Mouse (Mus musculus) neural tube, embryonic 12.5 days (tissue): ENCODE results near the gene Phf21a. TPM values are rescaled to one million over a fixed set of nuclear protein-coding genes. Genes with fewer than 3 reads are reported as not detected.

Experiments used
- ATAC-seq: fragments of 200-750 bp; cut with Nextera tagmentation; 2 replicates; pipeline ENCODE4 v1.8.0; 2017; ENCODE audit warnings: low read depth, mild to moderate bottlenecking, moderate TSS enrichment, moderate library complexity; ENCODE audit not compliant: low FRiP score
- H3K27ac ChIP-seq: fragments of 300-500 bp; sonication (generic); 2 replicates; pipeline ENCODE4 v1.5.1; 2016
- H3K27me3 ChIP-seq: fragments of 300-500 bp; sonication (generic); replicated peaks from 2 replicates; pipeline ENCODE4 v1.6.1; 2016; ENCODE audit warnings: mild to moderate bottlenecking
- H3K36me3 ChIP-seq: fragments of 300-500 bp; sonication (generic); 2 replicates; pipeline ENCODE4 v1.6.1; 2016; ENCODE audit warnings: mild to moderate bottlenecking
- H3K4me1 ChIP-seq: fragments of 300-500 bp; sonication (generic); 2 replicates; pipeline ENCODE4 v1.6.1; 2016
- H3K4me2 ChIP-seq: fragments of 300-500 bp; sonication (generic); replicated peaks from 2 replicates; pipeline ENCODE4 v1.6.1; 2016; ENCODE audit warnings: mild to moderate bottlenecking
- H3K4me3 ChIP-seq: fragments of 300-500 bp; sonication (generic); 2 replicates; pipeline ENCODE4 v1.5.1; 2016
- H3K9ac ChIP-seq: fragments of 300-500 bp; sonication (generic); 2 replicates; pipeline ENCODE4 v1.6.1; 2016; ENCODE audit warnings: mild to moderate bottlenecking
- H3K9me3 ChIP-seq: fragments of 300-500 bp; sonication (generic); 2 replicates; pipeline ENCODE4 v1.6.1; 2016; ENCODE audit warnings: mild to moderate bottlenecking
- WGBS: fragments of 180-500 bp; shearing (Covaris S2); methylation state at CpG from one replicate; pipeline ENCODE4 v1.1.7; 2016; 5-methylcytosine and 5-hydroxymethylcytosine counted together
- polyA plus RNA-seq: library from polyadenylated mRNA; unstranded; fragments of >200 nt; fragmentation: Nextera tagmentation; extraction: Ambion mirVana; gene quantifications from 2 replicates; pipeline ENCODE4 v1.2.1, GENCODE M21; 2016

Phf21a gene
- polyA plus RNA-seq, 1 experiment from 2014 or later: 38.4 TPM

- H3K4me1 ChIP-seq: no peaks in the 10 kb centered on the region
- H3K9me3 ChIP-seq: no peaks in the 10 kb centered on the region
- H3K4me3 ChIP-seq: no peak overlapping the region
- no peak overlapping the region for H3K4me2 ChIP-seq
- no peaks in the 10 kb centered on the region for H3K27me3 ChIP-seq
- no peak overlapping the region for H3K9ac ChIP-seq
- no peak for ATAC-seq
- 82% methylated on average over 3 of the region's 3 CpGs for WGBS
- H3K27ac ChIP-seq: no peak overlapping the region
- H3K36me3 ChIP-seq: no peaks in the 10 kb centered on the region
Measured at GRCm38 (mm10) chr2:92289335-92289734, 196.4 kb downstream of the Phf21a start.

GRCm38 (mm10) chr2:92291526-92291925, 198.6 kb downstream of the Phf21a start:
- H3K36me3 ChIP-seq: no peaks in the 10 kb centered on the region
- no peaks in the 10 kb centered on the region for H3K4me1 ChIP-seq
- H3K9ac ChIP-seq: no peak overlapping the region
- H3K4me3 ChIP-seq: no peak overlapping the region
- no peak overlapping the region for H3K27ac ChIP-seq
- no peak overlapping the region for H3K4me2 ChIP-seq
- H3K27me3 ChIP-seq: no peaks in the 10 kb centered on the region
- no peaks in the 10 kb centered on the region for H3K9me3 ChIP-seq
- no peak for ATAC-seq
- 96% methylated on average over 3 of the region's 3 CpGs for WGBS

- Histone ChIP-seq H3K4me2 (no peak overlapping the region), H3K4me3 (no peak overlapping the region), H3K27ac (no peak overlapping the region), H3K27me3 (no peaks in the 10 kb centered on the region), H3K9me3 (no peaks in the 10 kb centered on the region), H3K36me3 (no peaks in the 10 kb centered on the region), H3K9ac (no peak overlapping the region), H3K4me1 (no peaks in the 10 kb centered on the region)
- no peak for ATAC-seq
- 6% methylated on average over 6 of the region's 6 CpGs for WGBS
Measured at GRCm38 (mm10) chr2:92296402-92296801, 203.5 kb downstream of the Phf21a start.

- Histone ChIP-seq H3K9ac (no peak overlapping the region), H3K36me3 (no peaks in the 10 kb centered on the region), H3K4me2 (no peak overlapping the region), H3K4me3 (no peak overlapping the region), H3K27ac (no peak overlapping the region), H3K27me3 (no peaks in the 10 kb centered on the region), H3K4me1 (no peaks in the 10 kb centered on the region), H3K9me3 (no peaks in the 10 kb centered on the region)
- 79% methylated on average over 10 of the region's 10 CpGs for WGBS
- ATAC-seq: no peak
Measured at GRCm38 (mm10) chr2:92299896-92300295, 207.0 kb downstream of the Phf21a start.

GRCm38 (mm10) chr2:92301849-92302607, 209.1 kb downstream of the Phf21a start:
- Histone ChIP-seq H3K9ac (no peak overlapping the region), H3K36me3 (no peaks in the 10 kb centered on the region), H3K4me1 (no peaks in the 10 kb centered on the region), H3K9me3 (no peaks in the 10 kb centered on the region), H3K27me3 (no peaks in the 10 kb centered on the region), H3K4me2 (no peak overlapping the region), H3K27ac (no peak overlapping the region), H3K4me3 (no peak overlapping the region)
- 60% methylated on average over 5 of the region's 5 CpGs for WGBS
- ATAC-seq: no peak

- Histone ChIP-seq H3K27me3 (no peaks in the 10 kb centered on the region), H3K4me2 (no peak overlapping the region), H3K36me3 (0 out of 2 replicates have a peak, but pooled peaks cover 3% of the 10 kb centered on the region), H3K4me1 (no peaks in the 10 kb centered on the region), H3K9ac (no peak overlapping the region), H3K4me3 (no peak overlapping the region), H3K27ac (no peak overlapping the region), H3K9me3 (no peaks in the 10 kb centered on the region)
- no peak for ATAC-seq
- 94% methylated on average over 4 of the region's 4 CpGs for WGBS
Measured at GRCm38 (mm10) chr2:92312542-92312941, 219.6 kb downstream of the Phf21a start.

GRCm38 (mm10) chr2:92314031-92314430, 221.1 kb downstream of the Phf21a start:
- Histone ChIP-seq H3K36me3 (0 out of 2 replicates have a peak, but pooled peaks cover 3% of the 10 kb centered on the region), H3K4me2 (no peak overlapping the region), H3K27ac (no peak overlapping the region), H3K4me3 (no peak overlapping the region), H3K27me3 (no peaks in the 10 kb centered on the region), H3K9ac (no peak overlapping the region), H3K4me1 (no peaks in the 10 kb centered on the region), H3K9me3 (no peaks in the 10 kb centered on the region)
- 95% methylated on average over 1 of the region's 1 CpGs for WGBS
- no peak for ATAC-seq

GRCm38 (mm10) chr2:92316652-92317051, 223.7 kb downstream of the Phf21a start:
- no peak overlapping the region for H3K27ac ChIP-seq
- H3K4me2 ChIP-seq: no peak overlapping the region
- H3K36me3 ChIP-seq: peaks cover 2% of the 10 kb centered on the region; the same call in 1 of the 2 replicates
- no peak overlapping the region for H3K9ac ChIP-seq
- WGBS: 85% methylated on average over 3 of the region's 3 CpGs
- no peaks in the 10 kb centered on the region for H3K27me3 ChIP-seq
- no peaks in the 10 kb centered on the region for H3K9me3 ChIP-seq
- no peaks in the 10 kb centered on the region for H3K4me1 ChIP-seq
- ATAC-seq: no peak
- no peak overlapping the region for H3K4me3 ChIP-seq

GRCm38 (mm10) chr2:92317228-92317627, 224.3 kb downstream of the Phf21a start:
- no peak for ATAC-seq
- WGBS: 96% methylated on average over 5 of the region's 5 CpGs

GRCm38 (mm10) chr2:92322669-92323068, 229.8 kb downstream of the Phf21a start:
- H3K27ac ChIP-seq: no peak overlapping the region
- no peak overlapping the region for H3K4me2 ChIP-seq
- no peak overlapping the region for H3K4me3 ChIP-seq
- H3K36me3 ChIP-seq: peaks cover 29% of the 10 kb centered on the region
- no peaks in the 10 kb centered on the region for H3K9me3 ChIP-seq
- no peak overlapping the region for H3K9ac ChIP-seq
- no peaks in the 10 kb centered on the region for H3K4me1 ChIP-seq
- ATAC-seq: no peak
- no peaks in the 10 kb centered on the region for H3K27me3 ChIP-seq
- 84% methylated on average over 2 of the region's 2 CpGs for WGBS

More at GRCm38 (mm10) chr2:92317228-92317627, 224.3 kb downstream of the Phf21a start:
- no peaks in the 10 kb centered on the region for H3K27me3 ChIP-seq
- H3K9ac ChIP-seq: no peak overlapping the region
- H3K36me3 ChIP-seq: peaks cover 8% of the 10 kb centered on the region
- H3K4me2 ChIP-seq: no peak overlapping the region
- H3K9me3 ChIP-seq: no peaks in the 10 kb centered on the region
- no peaks in the 10 kb centered on the region for H3K4me1 ChIP-seq
- no peak overlapping the region for H3K27ac ChIP-seq
- no peak overlapping the region for H3K4me3 ChIP-seq

GRCm38 (mm10) chr2:92325676-92326075, 232.8 kb downstream of the Phf21a start:
- WGBS: 82% methylated on average over 7 of the region's 7 CpGs
- Histone ChIP-seq H3K36me3 (peaks cover 42% of the 10 kb centered on the region), H3K27me3 (no peaks in the 10 kb centered on the region), H3K9ac (no peak overlapping the region), H3K9me3 (no peaks in the 10 kb centered on the region), H3K27ac (no peak overlapping the region), H3K4me3 (no peak overlapping the region), H3K4me1 (no peaks in the 10 kb centered on the region), H3K4me2 (no peak overlapping the region)
- no peak for ATAC-seq

GRCm38 (mm10) chr2:92326221-92326620, 233.3 kb downstream of the Phf21a start:
- H3K9ac ChIP-seq: no peak overlapping the region
- no peak overlapping the region for H3K4me3 ChIP-seq
- H3K4me1 ChIP-seq: no peaks in the 10 kb centered on the region
- no peak overlapping the region for H3K4me2 ChIP-seq
- H3K9me3 ChIP-seq: no peaks in the 10 kb centered on the region
- ATAC-seq: no peak
- 81% methylated on average over 1 of the region's 1 CpGs for WGBS
- no peak overlapping the region for H3K27ac ChIP-seq
- no peaks in the 10 kb centered on the region for H3K27me3 ChIP-seq
- peaks cover 46% of the 10 kb centered on the region for H3K36me3 ChIP-seq

GRCm38 (mm10) chr2:92327601-92328000, 234.7 kb downstream of the Phf21a start:
- H3K9me3 ChIP-seq: no peaks in the 10 kb centered on the region
- H3K4me3 ChIP-seq: no peak overlapping the region
- WGBS: 94% methylated on average over 4 of the region's 4 CpGs
- H3K36me3 ChIP-seq: peaks cover 45% of the 10 kb centered on the region
- H3K4me2 ChIP-seq: no peak overlapping the region
- no peaks in the 10 kb centered on the region for H3K27me3 ChIP-seq
- H3K27ac ChIP-seq: no peak overlapping the region
- H3K9ac ChIP-seq: no peak overlapping the region
- H3K4me1 ChIP-seq: no peaks in the 10 kb centered on the region
- ATAC-seq: no peak
